Mouse (Mus musculus): ENCODE results near the gene Bcl9l.

Gene Bcl9l

GRCm38 (mm10) chr9:44497624-44498377 lies 15.2 kb downstream of the Bcl9l start:
- DNase-seq (ENCODE audit: low spot score in 2 of 2): peak; percentile 52 to 64

- DNase-seq (ENCODE audit: low spot score in 2 of 2): peak; percentile 83 to 85
Observed at GRCm38 (mm10) chr9:44498421-44499355, 16.1 kb downstream of the Bcl9l start.

- DNase-seq (ENCODE audit: low spot score in 2 of 2): peak in 1 of 2 experiments; percentile 51
Observed at GRCm38 (mm10) chr9:44499356-44500162, 16.9 kb downstream of the Bcl9l start.

GRCm38 (mm10) chr9:44500163-44500533 lies 17.5 kb downstream of the Bcl9l start:
- DNase-seq (ENCODE audit: low spot score in 2 of 2): no peak

GRCm38 (mm10) chr9:44500638-44501175 lies 18.1 kb downstream of the Bcl9l start:
- DNase-seq (ENCODE audit: low spot score in 2 of 2): peak in 1 of 2 experiments; percentile 17

GRCm38 (mm10) chr9:44501206-44501879 lies 18.7 kb downstream of the Bcl9l start:
- peak in 1 of 2 experiments; percentile 19 for DNase-seq (ENCODE audit: low spot score in 2 of 2)

- peak in 1 of 2 experiments; percentile 67 for DNase-seq (ENCODE audit: low spot score in 2 of 2)
Observed at GRCm38 (mm10) chr9:44502006-44502405, 19.4 kb downstream of the Bcl9l start.

GRCm38 (mm10) chr9:44504893-44505823 lies 22.5 kb downstream of the Bcl9l start:
- DNase-seq (ENCODE audit: low spot score in 2 of 2): no peak

GRCm38 (mm10) chr9:44505824-44506467 lies 23.3 kb downstream of the Bcl9l start:
- DNase-seq (ENCODE audit: low spot score in 2 of 2): no peak

- peak in 1 of 2 experiments; percentile 19 for DNase-seq (ENCODE audit: low spot score in 2 of 2)
Observed at GRCm38 (mm10) chr9:44506566-44506965, 23.9 kb downstream of the Bcl9l start.

- no peak for DNase-seq (ENCODE audit: low spot score in 2 of 2)
Observed at GRCm38 (mm10) chr9:44507345-44507744, 24.7 kb downstream of the Bcl9l start.

- DNase-seq (ENCODE audit: low spot score in 2 of 2): no peak
Observed at GRCm38 (mm10) chr9:44508124-44508619, 25.5 kb downstream of the Bcl9l start.

- DNase-seq (ENCODE audit: low spot score in 2 of 2): peak in 1 of 2 experiments; percentile 27
Observed at GRCm38 (mm10) chr9:44508721-44509486, 26.3 kb downstream of the Bcl9l start.

- DNase-seq (ENCODE audit: low spot score in 2 of 2): peak; percentile 84 to 91
Observed at GRCm38 (mm10) chr9:44509487-44510354, 27.1 kb downstream of the Bcl9l start.

- DNase-seq (ENCODE audit: low spot score in 2 of 2): peak in 1 of 2 experiments; percentile 19
Observed at GRCm38 (mm10) chr9:44510355-44510871, 27.8 kb downstream of the Bcl9l start.

GRCm38 (mm10) chr9:44510872-44511601 lies 28.4 kb downstream of the Bcl9l start:
- DNase-seq (ENCODE audit: low spot score in 2 of 2): peak in 1 of 2 experiments; percentile 39

Data from urinary bladder, postnatal 4 days (tissue).